9 mouse cellular contexts compared by ENCODE assay signal in genomic region chr17:87377536-87377935, GRCm38 (mm10). TPM values are rescaled to one million over a fixed set of nuclear protein-coding genes. Genes with fewer than 3 reads are reported as not detected.
DNase-seq lines count a peak whose midpoint lies in the region; ATAC-seq and TF ChIP-seq lines count a peak whose summit lies in the region.
"Had no signal": no experiment of that assay in that cellular context is flagged by ENCODE, and none has a peak within 500 bp of the region (broad histone marks: within the 10 kb centered on the region; RNA-seq: fewer than 3 reads in every experiment).

No protein-coding gene starts in this region.

- H3K36me3 ChIP-seq in limb, embryonic 14.5 days (ENCODE audit: control insufficient read depth, insufficient read depth, low read length) = no peaks in the 10 kb centered on the region

- H3K4me1 ChIP-seq in limb, embryonic 14.5 days (ENCODE audit: control insufficient read depth, insufficient read depth, low read length) = peaks cover 45% of the 10 kb centered on the region

- WGBS in limb, embryonic 14.5 days = 60% methylated on average over 6 of the region's 6 CpGs

- no peak for ATAC-seq in limb, embryonic 14.5 days (ENCODE audit: low FRiP score, low read depth)

- H3K4me3 ChIP-seq in limb, embryonic 14.5 days (replicated peaks; ENCODE audit: low read length) = no peak overlapping the region

- no peak for TF ChIP-seq POLR2A in limb, embryonic 14.5 days (IDR thresholded peaks at IDR 0.05; ENCODE audit: borderline replicate concordance, extremely low read depth, insufficient read depth, insufficient read length)

- H3K27ac ChIP-seq in limb, embryonic 14.5 days (replicated peaks; ENCODE audit: low read depth, low read length) = 0 out of 2 replicates have a peak overlapping the region, but pooled peaks have one; percentile 22

- DNase-seq in frontal cortex, postnatal 36 days (ENCODE audit: low spot score in 2 of 2) = peak; percentile 74 to 78
- DNase-seq in frontal cortex, postnatal 10 days (ENCODE audit: low spot score in 2 of 2) = no peak
- peak; percentile 53 to 62 for DNase-seq in urinary bladder, postnatal 36 days (ENCODE audit: low spot score in 2 of 2)
- no peak for DNase-seq in urinary bladder, postnatal 10 days (ENCODE audit: low spot score)
- no peak for DNase-seq in limb, embryonic 14.5 days (ENCODE audit: low spot score)
- DNase-seq in right cerebral cortex, postnatal 10 days (ENCODE audit: low spot score in 2 of 2) = peak; percentile 64 to 66
- DNase-seq in cerebellum, adult 9-10 months = no peak
- no peak for DNase-seq in spleen, postnatal 10 days (ENCODE audit: low spot score in 2 of 2)

- H3K4me2 ChIP-seq in limb, embryonic 14.5 days (replicated peaks; ENCODE audit: low read depth, low read length, severe bottlenecking) = no peak overlapping the region

- H3K9me3 ChIP-seq in limb, embryonic 14.5 days (ENCODE audit: control insufficient read depth, low read length) = no peaks in the 10 kb centered on the region

- H3K27me3 ChIP-seq in limb, embryonic 14.5 days (ENCODE audit: control insufficient read depth, insufficient read depth, low read length) = no peaks in the 10 kb centered on the region

- no peak overlapping the region for H3K9ac ChIP-seq in limb, embryonic 14.5 days (ENCODE audit: low read depth, low read length, severe bottlenecking)

RNA-seq across cellular contexts. Expression of gene Stpg4, which starts 50.0 kb away (rescaled TPM):
- polyA plus RNA-seq in limb, embryonic 14.5 days (2012; rRNA removed) = not detected in 2 replicates
- not detected in 2 replicates for polyA plus RNA-seq in limb, embryonic 14.5 days (2014; fragmentation: Nextera tagmentation; extraction: Ambion mirVana)
- polyA plus RNA-seq: embryonic facial prominence, embryonic 11.5 days had no signal

Comparison
In these comparisons a context has a peak if more than half of its experiments do, and no peak if none do; other contexts are left out.
1. DNase-seq: peak in frontal cortex, postnatal 36 days (2 of 2), urinary bladder, postnatal 36 days (2 of 2) and right cerebral cortex, postnatal 10 days (2 of 2); none in frontal cortex, postnatal 10 days (0 of 2), urinary bladder, postnatal 10 days (single experiment), limb, embryonic 14.5 days (single experiment), cerebellum, adult 9-10 months (single experiment) and spleen, postnatal 10 days (0 of 2).